Mouse (Mus musculus) liver, adult 2 months (tissue): ENCODE results near the gene Mindy2. TPM values are rescaled to one million over a fixed set of nuclear protein-coding genes. Genes with fewer than 3 reads are reported as not detected.

Experiments used
- DNase-seq: peaks from one replicate; pipeline ENCODE4 v3.0.0-alpha.2; 2011; ENCODE audit warnings: low read depth, low spot score; ENCODE audit errors: extremely low read depth
- H3K27ac ChIP-seq: fragments of 200-500 bp; replicated peaks from 2 replicates; pipeline ENCODE4 v1.5.1; 2012; ENCODE audit warnings: low read depth, mild to moderate bottlenecking, control low read depth, inconsistent platforms, low read length; ENCODE audit not compliant: insufficient read depth
- H3K27me3 ChIP-seq: fragments of 200-500 bp; 2 replicates; pipeline ENCODE4 v1.6.1; 2012; ENCODE audit warnings: mild to moderate bottlenecking, moderate library complexity, low read length, inconsistent platforms; ENCODE audit not compliant: control insufficient read depth, insufficient read depth
- H3K36me3 ChIP-seq: fragments of 200-500 bp; 2 replicates; pipeline ENCODE4 v1.6.1; 2012; ENCODE audit warnings: low read length, inconsistent platforms; ENCODE audit not compliant: control insufficient read depth, insufficient read depth
- H3K4me1 ChIP-seq: fragments of 200-500 bp; 2 replicates; pipeline ENCODE4 v1.6.1; 2011; ENCODE audit warnings: low read length; ENCODE audit not compliant: control insufficient read depth, insufficient read depth
- H3K4me3 ChIP-seq: fragments of 200-500 bp; 2 replicates; pipeline ENCODE4 v1.5.1; 2011; ENCODE audit warnings: low read depth, mild to moderate bottlenecking, control low read depth, low read length, moderate library complexity; ENCODE audit not compliant: insufficient read depth
- H3K79me2 ChIP-seq: fragments of 200-500 bp; 2 replicates; pipeline ENCODE4 v1.6.1; 2012; ENCODE audit warnings: inconsistent platforms, mild to moderate bottlenecking, low read length, moderate library complexity; ENCODE audit not compliant: control insufficient read depth, insufficient read depth
- H3K9ac ChIP-seq: fragments of 200-500 bp; 2 replicates; pipeline ENCODE4 v1.6.1; 2012; ENCODE audit warnings: low read depth, mild to moderate bottlenecking, control low read depth, inconsistent platforms, low read length
- CTCF ChIP-seq: fragments of 200-500 bp; IDR thresholded peaks from 2 replicates; pipeline ENCODE4 v1.5.1; 2011; ENCODE audit warnings: low read depth, low read length, control low read depth
- POLR2A ChIP-seq: fragments of 200-500 bp; IDR thresholded peaks from 2 replicates; pipeline ENCODE4 v1.6.1; 2011; ENCODE audit warnings: low read length, control low read depth; ENCODE audit not compliant: insufficient read depth; ENCODE audit errors: extremely low read depth
- WGBS: fragments of 180-500 bp; shearing (Covaris S2); methylation state at CpG from one replicate; pipeline ENCODE4 v1.1.7; 2018; 5-methylcytosine and 5-hydroxymethylcytosine counted together
- polyA plus RNA-seq: library from polyadenylated mRNA; depleted of rRNA; stranded (reverse); fragments of >200 nt; gene quantifications from 2 replicates; pipeline ENCODE4 v1.2.3, GENCODE M21; 2012
- total RNA-seq: library from RNA; depleted of rRNA; stranded (reverse); fragments of >200 nt; gene quantifications from 2 replicates; pipeline ENCODE4 v1.2.3, GENCODE M21; 2014

Mindy2 gene
- total and polyA plus RNA-seq, 2 experiments: 2.5 to 17.2 TPM

DNA sequence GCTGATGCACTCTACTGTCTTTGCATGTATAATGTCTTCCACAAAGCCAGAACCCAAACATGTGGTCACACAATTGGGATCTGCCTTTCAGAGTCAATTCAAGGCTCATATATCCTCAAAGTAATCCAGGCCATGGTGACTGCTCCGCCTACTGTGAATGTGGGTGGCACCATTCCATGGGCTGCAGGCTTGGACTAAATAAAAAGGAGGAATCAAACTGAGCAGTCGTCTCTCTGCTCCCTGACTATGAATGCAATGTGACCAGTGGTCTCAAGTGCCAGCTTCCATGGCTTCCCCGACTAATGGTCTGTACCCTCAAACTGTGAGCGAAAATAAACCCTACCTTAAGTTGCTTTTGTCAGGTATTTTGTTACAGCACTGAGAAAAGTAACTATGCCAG, 2.5 kb downstream of the Mindy2 start:
- Histone ChIP-seq H3K4me3 (peak overlapping the region; percentile 33; the same call in 1 of the 2 replicates), H3K9ac (no peak overlapping the region), H3K27me3 (no peaks in the 10 kb centered on the region), H3K4me1 (peaks cover 25% of the 10 kb centered on the region), H3K79me2 (peaks cover 18% of the 10 kb centered on the region), H3K36me3 (peaks cover 5% of the 10 kb centered on the region), H3K27ac (peak overlapping the region; percentile 31; the same call in 1 of the 2 replicates)
- WGBS: 49% methylated on average over 4 of the region's 4 CpGs
- DNase-seq: peak; percentile 67
- TF ChIP-seq POLR2A (no peak), CTCF (no peak)

DNA sequence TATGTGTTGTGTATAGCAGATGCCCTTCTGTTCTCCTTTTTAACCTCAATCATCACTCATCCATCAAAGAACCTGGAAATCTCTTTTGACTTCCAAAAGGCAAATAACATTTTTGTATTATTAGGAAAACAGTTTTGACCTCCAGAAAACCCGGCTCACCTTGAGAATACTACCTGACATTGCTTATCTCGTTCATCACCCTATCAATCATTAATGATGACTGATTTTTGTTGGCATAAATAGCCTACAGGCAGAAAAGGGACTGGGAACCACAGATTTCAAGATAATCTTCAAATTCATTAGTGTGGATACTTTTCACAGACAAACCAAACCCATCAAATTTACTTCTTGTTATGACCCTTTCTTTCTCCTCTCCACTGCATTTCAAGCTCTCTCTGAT, 3.1 kb downstream of the Mindy2 start:
- peak; percentile 87 for DNase-seq
- Histone ChIP-seq H3K27ac (peak overlapping the region; percentile 75), H3K27me3 (no peaks in the 10 kb centered on the region), H3K79me2 (peaks cover 21% of the 10 kb centered on the region), H3K9ac (no peak overlapping the region), H3K4me3 (peak overlapping the region; percentile 18), H3K36me3 (peaks cover 8% of the 10 kb centered on the region), H3K4me1 (peaks cover 25% of the 10 kb centered on the region)
- WGBS: 21% methylated on average over 2 of the region's 2 CpGs
- TF ChIP-seq CTCF (no peak), POLR2A (no peak)

- peaks cover 10% of the 10 kb centered on the region for H3K36me3 ChIP-seq
- no peak overlapping the region for H3K27ac ChIP-seq
- TF ChIP-seq CTCF (no peak), POLR2A (no peak)
- WGBS: 75% methylated on average over 2 of the region's 2 CpGs
- H3K4me1 ChIP-seq: peaks cover 25% of the 10 kb centered on the region
- H3K4me3 ChIP-seq: no peak overlapping the region
- no peaks in the 10 kb centered on the region for H3K27me3 ChIP-seq
- no peak for DNase-seq
- H3K9ac ChIP-seq: no peak overlapping the region
- peaks cover 25% of the 10 kb centered on the region for H3K79me2 ChIP-seq
These were observed 4.8 kb downstream of the Mindy2 start for GRCm38 (mm10) chr9:70652221-70652620.

- peaks cover 10% of the 10 kb centered on the region for H3K36me3 ChIP-seq
- H3K27me3 ChIP-seq: no peaks in the 10 kb centered on the region
- no peak overlapping the region for H3K9ac ChIP-seq
- 16% methylated on average over 1 of the region's 1 CpGs for WGBS
- H3K4me1 ChIP-seq: peaks cover 25% of the 10 kb centered on the region
- peaks cover 28% of the 10 kb centered on the region for H3K79me2 ChIP-seq
- no peak overlapping the region for H3K27ac ChIP-seq
- DNase-seq: peak; percentile 75
- no peak overlapping the region for H3K4me3 ChIP-seq
- no peak for TF ChIP-seq POLR2A
- no peak for TF ChIP-seq CTCF
These were observed 6.0 kb downstream of the Mindy2 start for GRCm38 (mm10) chr9:70650994-70651393.

DNA sequence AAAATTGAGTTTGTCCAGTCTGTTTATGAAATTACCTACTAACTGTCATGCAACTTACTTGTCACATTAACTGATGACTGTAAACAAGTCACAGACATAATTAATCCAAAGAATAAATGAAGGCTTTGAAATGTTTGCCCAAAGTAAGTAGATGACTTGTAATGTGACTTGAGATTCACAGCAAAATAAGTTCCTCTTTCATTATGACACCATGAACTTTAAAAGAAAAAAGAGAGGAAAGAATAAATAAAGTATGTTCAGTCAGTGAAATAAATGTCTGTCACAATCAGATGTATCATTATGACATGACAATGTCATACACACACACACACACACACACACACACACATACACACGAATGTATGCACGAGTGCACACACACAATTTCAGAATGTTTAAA, 6.7 kb downstream of the Mindy2 start:
- TF ChIP-seq CTCF (no peak), POLR2A (no peak)
- 88% methylated on average over 2 of the region's 2 CpGs for WGBS
- no peak overlapping the region for H3K4me3 ChIP-seq
- DNase-seq: no peak
- H3K27ac ChIP-seq: no peak overlapping the region
- no peak overlapping the region for H3K9ac ChIP-seq
- peaks cover 28% of the 10 kb centered on the region for H3K79me2 ChIP-seq
- H3K36me3 ChIP-seq: peaks cover 10% of the 10 kb centered on the region
- peaks cover 25% of the 10 kb centered on the region for H3K4me1 ChIP-seq
- no peaks in the 10 kb centered on the region for H3K27me3 ChIP-seq

- Histone ChIP-seq H3K27me3 (no peaks in the 10 kb centered on the region), H3K4me3 (no peak overlapping the region), H3K27ac (no peak overlapping the region), H3K9ac (no peak overlapping the region), H3K4me1 (no peaks in the 10 kb centered on the region), H3K79me2 (peaks cover 8% of the 10 kb centered on the region; the same call in 1 of the 2 replicates), H3K36me3 (peaks cover 24% of the 10 kb centered on the region)
- TF ChIP-seq POLR2A (no peak), CTCF (no peak)
- WGBS: 86% methylated on average over 2 of the region's 2 CpGs
- DNase-seq: no peak
These were observed 20.2 kb downstream of the Mindy2 start for GRCm38 (mm10) chr9:70636748-70637147.
